Mouse (Mus musculus) megakaryocyte, embryonic 14.5 days (primary cell): ENCODE data around the gene Psma5.

Experiments used
- FLI1 ChIP-seq: IDR thresholded peaks from 2 replicates; pipeline ENCODE4 v1.6.1; 2012; ENCODE audit warnings: low read length, inconsistent platforms, mixed read lengths
- GATA1 ChIP-seq: IDR thresholded peaks from 3 replicates; pipeline ENCODE4 v1.6.1; 2012; ENCODE audit warnings: mixed read lengths, low read length, inconsistent platforms, borderline replicate concordance

GRCm38 (mm10) chr3:108306387-108306786 lies 49.7 kb downstream of the Psma5 start:
- TF ChIP-seq GATA1 (no peak), FLI1 (no peak)
